Mouse (Mus musculus) embryonic fibroblast, embryonic 13.5 days (primary cell): Measurements from ENCODE around the gene Pds5b.

Experiments used
- CTCF ChIP-seq: IDR thresholded peaks from 2 replicates; pipeline ENCODE4 v1.5.1; 2011; ENCODE audit warnings: mild to moderate bottlenecking, control low read depth, low read length, moderate library complexity, borderline replicate concordance; ENCODE audit not compliant: insufficient read depth
- POLR2A ChIP-seq: IDR thresholded peaks from 2 replicates; pipeline ENCODE4 v1.6.1; 2011; ENCODE audit warnings: low read depth, mild to moderate bottlenecking, control low read depth, low read length, moderate library complexity

DNA sequence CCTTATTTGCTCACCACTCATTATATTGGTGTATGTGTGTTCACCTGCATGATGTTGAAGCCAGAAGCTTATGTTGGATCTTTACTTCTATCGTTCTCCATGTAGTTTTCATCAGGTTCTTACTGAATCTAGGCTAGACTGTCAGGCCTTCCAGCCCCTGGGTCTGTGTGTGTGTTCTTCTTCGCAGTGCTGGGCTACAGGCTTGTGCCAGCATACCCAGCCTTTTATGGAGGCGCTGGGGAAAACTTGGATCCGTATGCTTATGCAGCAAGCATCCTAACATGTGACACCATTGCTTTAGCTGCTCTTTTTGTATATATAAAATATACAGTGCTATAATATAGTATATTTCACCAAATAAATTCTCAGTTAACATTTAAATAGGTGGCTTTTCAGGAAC is 38.0 kb downstream of the Pds5b start:
- TF ChIP-seq POLR2A (no peak), CTCF (no peak)
